Mouse (Mus musculus): ENCODE measurements around the gene Espl1.

Espl1 gene

DNA sequence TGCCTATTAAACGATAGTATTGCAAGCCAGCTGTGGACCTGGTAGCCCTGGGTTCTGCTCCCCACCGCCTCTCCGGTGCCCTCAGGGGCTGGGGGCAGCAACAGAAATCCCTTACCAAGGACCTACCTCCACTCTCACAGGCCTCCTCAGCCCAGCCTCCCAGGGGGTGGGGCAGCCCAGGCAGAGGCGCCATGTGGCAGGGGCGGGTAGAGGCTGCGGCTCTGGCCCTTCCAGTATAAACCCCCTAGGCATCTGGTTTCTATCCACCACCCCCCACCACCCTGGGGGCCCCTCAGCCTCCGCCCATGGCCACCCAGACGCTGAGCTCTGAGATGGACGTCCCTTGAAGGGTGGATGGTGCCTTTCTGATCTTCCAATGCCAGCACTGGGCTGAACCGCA, 74.7 kb downstream of the Espl1 start:
- no peak for DNase-seq (ENCODE audit: low read depth, low spot score)
